Mouse (Mus musculus): Measurements from ENCODE around the gene Hbb-bh2.

DNA sequence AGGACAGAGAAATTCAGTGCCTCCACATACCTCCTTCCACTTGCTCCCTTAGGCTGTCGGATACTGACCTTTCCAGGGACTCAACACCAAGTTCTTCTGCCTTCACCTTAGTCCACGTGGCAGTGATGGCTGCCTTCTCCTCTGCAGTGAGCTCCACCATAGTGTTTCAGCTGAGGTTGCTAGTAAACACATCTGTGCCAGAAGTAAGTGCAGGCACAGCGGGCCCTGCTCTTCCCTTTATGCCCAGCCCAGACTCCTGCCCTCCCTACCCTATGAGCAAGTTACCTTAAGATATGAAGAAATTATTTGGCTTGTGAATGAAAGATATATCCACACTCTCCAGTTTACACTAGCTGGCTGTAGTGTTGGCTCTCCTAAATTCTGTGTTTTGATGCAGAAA is at the start of gene Hbb-bh2:
- TF ChIP-seq POLR2A (IDR thresholded peaks at IDR 0.05; ENCODE audit: insufficient read length, low read depth) (no peak), POLR2AphosphoS2 (IDR thresholded peaks at IDR 0.05; ENCODE audit: insufficient read length, low read depth) (no peak), TCF3 (IDR thresholded peaks at IDR 0.05; ENCODE audit: insufficient read length, low read depth) (no peak), MYOD1 (IDR thresholded peaks at IDR 0.05; ENCODE audit: control insufficient read depth in 1 of 3, insufficient read length in 2 of 3, low read depth in 2 of 3) (no peak), TCF12 (IDR thresholded peaks at IDR 0.05; ENCODE audit: insufficient read depth, poor library complexity, severe bottlenecking) (no peak), E2F4 (IDR thresholded peaks at IDR 0.05; ENCODE audit: insufficient read depth) (no peak), USF1 (IDR thresholded peaks at IDR 0.05; ENCODE audit: low read depth) (no peak), MYOG (IDR thresholded peaks at IDR 0.05; ENCODE audit: control insufficient read depth in 1 of 3, insufficient read depth in 1 of 3, insufficient read length in 2 of 3, low read depth in 2 of 3) (no peak)
